Mouse (Mus musculus): ENCODE data around the gene Mlxip. TPM values are rescaled to one million over a fixed set of nuclear protein-coding genes. Genes with fewer than 3 reads are reported as not detected.

Mlxip gene
- polyA plus RNA-seq, 1 experiment from 2014 or later: 21.1 TPM

DNA sequence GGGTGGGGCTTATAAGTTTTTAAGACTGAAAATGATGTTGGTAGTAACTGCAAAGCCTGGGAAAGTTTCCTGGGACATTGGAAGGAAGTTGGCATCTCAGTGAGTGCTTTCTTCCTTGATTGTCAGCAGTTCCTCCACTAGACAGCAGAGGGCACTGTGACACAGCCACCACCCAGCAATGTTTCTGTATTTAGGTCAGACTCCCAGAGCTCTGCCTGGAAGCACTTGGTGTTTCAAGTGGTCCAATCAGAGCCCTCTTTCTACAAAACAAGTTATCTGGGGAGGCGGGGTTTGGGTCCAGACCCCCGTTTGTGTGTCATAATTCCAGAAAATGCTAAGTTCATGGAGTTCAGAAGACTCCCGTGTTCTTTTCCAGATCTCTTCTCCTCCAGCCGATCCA, 49.5 kb downstream of the Mlxip start:
- Histone ChIP-seq H3K9me3 (replicated peaks) (no peaks in the 10 kb centered on the region), H3K4me3 (no peak overlapping the region), H3K36me3 (peaks cover 75% of the 10 kb centered on the region), H3K4me1 (0 out of 2 replicates have a peak, but pooled peaks cover 3% of the 10 kb centered on the region), H3K27ac (no peak overlapping the region), H3K27me3 (ENCODE audit: low read depth, poor library complexity, severe bottlenecking) (no peaks in the 10 kb centered on the region)
- WGBS: 52% methylated on average over 4 of the region's 4 CpGs
- peak; percentile 76 for DNase-seq (ENCODE audit: low spot score)

DNA sequence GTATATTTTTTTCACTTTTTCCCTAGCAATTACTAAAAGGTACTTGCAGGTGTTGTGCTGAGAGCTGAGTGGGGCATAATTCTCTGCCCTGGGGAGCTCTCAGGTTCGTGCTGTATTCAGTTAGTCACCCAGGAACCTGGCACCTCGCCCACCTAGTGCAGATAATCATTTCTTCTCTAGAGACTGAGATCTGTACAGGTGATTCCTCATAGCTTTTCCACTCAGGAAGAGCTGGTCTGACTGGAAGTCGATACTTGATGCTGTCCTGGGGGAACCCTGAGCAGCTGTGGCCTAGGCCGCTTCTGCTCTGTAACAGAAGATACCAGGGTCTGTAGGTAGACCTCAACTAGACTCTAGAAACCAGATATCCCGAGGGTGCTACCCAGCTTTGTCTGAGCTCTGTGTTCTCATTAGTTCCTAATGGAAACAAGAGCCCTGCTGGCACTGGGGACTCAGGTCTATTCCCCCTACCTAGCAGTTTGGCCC, 50.3 kb downstream of the Mlxip start:
- Histone ChIP-seq H3K36me3 (peaks cover 83% of the 10 kb centered on the region), H3K9me3 (replicated peaks) (no peaks in the 10 kb centered on the region), H3K27me3 (ENCODE audit: low read depth, poor library complexity, severe bottlenecking) (no peaks in the 10 kb centered on the region), H3K4me3 (no peak overlapping the region), H3K4me1 (0 out of 2 replicates have a peak, but pooled peaks cover 4% of the 10 kb centered on the region), H3K27ac (no peak overlapping the region)
- DNase-seq (ENCODE audit: low spot score): no peak
- 91% methylated on average over 5 of the region's 5 CpGs for WGBS

DNA sequence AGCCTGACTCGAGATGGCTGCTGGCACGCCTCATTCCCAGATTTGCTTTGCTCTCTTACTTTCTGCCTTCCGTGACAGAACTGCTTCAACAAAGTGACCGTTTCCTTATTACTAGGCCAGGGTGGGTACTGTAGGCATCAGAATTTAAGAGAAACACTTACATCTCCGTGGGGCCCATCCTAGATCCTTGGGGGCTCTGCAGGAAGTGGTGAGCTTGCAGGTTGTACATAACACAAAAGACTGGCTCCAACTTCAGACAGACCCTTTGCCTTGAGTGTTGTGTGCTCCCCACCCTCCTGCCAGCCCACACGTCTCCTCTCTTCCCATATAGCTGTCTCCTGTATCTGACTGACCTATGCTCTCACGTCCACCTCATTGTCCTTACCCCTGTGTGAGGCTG, 57.3 kb downstream of the Mlxip start:
- Histone ChIP-seq H3K36me3 (peaks cover 93% of the 10 kb centered on the region), H3K27me3 (ENCODE audit: low read depth, poor library complexity, severe bottlenecking) (no peaks in the 10 kb centered on the region), H3K4me1 (0 out of 2 replicates have a peak, but pooled peaks cover 4% of the 10 kb centered on the region), H3K9me3 (replicated peaks) (no peaks in the 10 kb centered on the region), H3K4me3 (no peak overlapping the region), H3K27ac (no peak overlapping the region)
- no peak for DNase-seq (ENCODE audit: low spot score)
- WGBS: 94% methylated on average over 7 of the region's 7 CpGs

DNA sequence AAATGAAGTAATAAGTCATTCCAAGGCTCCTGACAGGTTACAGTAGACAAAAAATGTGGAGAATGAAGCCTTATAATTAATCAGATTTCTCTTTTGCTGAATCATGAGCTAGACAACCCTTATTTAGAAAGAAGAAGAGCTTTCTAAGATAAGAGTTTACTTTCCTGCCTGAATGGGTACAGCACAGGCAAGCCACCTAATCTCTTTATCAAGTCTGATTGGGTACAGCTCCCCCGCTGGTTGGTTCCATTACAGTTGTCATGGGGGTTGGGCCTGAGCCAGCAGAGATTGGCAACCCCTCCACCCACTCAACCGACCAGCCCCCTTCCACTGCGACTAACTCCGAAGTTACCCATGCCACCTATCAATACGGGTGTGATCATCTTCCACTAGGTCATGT, 66.8 kb downstream of the Mlxip start:
- Histone ChIP-seq H3K27me3 (ENCODE audit: low read depth, poor library complexity, severe bottlenecking) (no peaks in the 10 kb centered on the region), H3K4me3 (no peak overlapping the region), H3K4me1 (no peaks in the 10 kb centered on the region), H3K36me3 (peaks cover under 1% of the 10 kb centered on the region; the same call in 1 of the 2 replicates), H3K9me3 (replicated peaks) (no peaks in the 10 kb centered on the region), H3K27ac (no peak overlapping the region)
- no peak for DNase-seq (ENCODE audit: low spot score)
- 64% methylated on average over 5 of the region's 5 CpGs for WGBS

DNA sequence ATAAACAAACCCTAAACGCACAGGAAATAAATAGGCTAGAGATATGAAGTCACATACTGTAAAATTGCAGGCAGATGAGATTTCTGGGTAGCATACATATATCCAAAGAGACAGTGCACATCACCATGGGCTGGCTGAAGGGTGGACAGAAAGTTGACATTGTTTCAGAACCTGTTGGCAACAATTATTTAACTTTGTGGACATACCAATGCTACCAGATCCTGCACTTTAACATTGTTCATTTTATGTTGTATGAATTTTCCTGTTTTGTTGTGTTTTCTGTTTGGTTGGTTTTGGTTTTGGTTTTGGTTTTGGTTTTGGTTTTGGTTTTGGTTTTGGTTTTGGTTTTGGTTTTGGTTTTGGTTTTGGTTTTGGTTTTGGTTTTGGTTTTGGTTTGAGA, 70.0 kb downstream of the Mlxip start:
- no peak overlapping the region for H3K27ac ChIP-seq
- WGBS: 88% methylated on average over 1 of the region's 1 CpGs
- H3K4me3 ChIP-seq: no peak overlapping the region
- DNase-seq (ENCODE audit: low spot score): no peak
- no peaks in the 10 kb centered on the region for H3K36me3 ChIP-seq
- H3K4me1 ChIP-seq: no peaks in the 10 kb centered on the region
- H3K9me3 ChIP-seq (replicated peaks): no peaks in the 10 kb centered on the region
- H3K27me3 ChIP-seq (ENCODE audit: low read depth, poor library complexity, severe bottlenecking): no peaks in the 10 kb centered on the region

DNA sequence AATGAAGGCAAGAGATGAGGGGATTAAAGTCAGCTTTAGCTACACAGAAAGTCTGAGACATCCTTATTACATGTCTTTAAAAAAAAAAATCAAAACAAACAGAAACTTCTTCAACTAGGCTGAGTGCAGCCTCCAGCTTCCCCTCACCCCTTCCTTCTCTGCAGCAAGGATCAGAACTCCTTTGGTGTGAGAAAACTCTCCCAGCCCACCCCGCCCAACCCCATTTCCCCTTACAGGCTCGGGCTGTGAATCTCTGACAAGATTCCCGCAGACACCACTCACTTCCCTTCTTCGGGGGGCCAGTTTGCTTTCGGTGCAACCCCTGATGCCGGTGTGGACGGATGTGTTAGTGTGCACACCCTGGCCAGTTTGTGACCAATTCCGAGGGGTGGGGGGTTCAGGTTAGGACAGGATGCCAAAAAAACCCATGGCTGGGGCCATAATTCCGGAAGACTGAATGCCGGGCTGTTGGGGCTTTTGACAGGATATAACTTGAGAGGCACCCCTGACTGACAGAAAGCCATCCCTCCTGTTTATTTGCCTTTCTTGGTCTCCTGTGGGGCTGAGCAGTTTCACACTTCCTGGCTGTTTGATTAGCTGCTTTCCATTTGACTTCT, 76.3 kb downstream of the Mlxip start:
- 32% methylated on average over 10 of the region's 10 CpGs for WGBS
- no peaks in the 10 kb centered on the region for H3K9me3 ChIP-seq (replicated peaks)
- no peaks in the 10 kb centered on the region for H3K36me3 ChIP-seq
- H3K27me3 ChIP-seq (ENCODE audit: low read depth, poor library complexity, severe bottlenecking): no peaks in the 10 kb centered on the region
- DNase-seq (ENCODE audit: low spot score): peak; percentile 35
- peaks cover 10% of the 10 kb centered on the region for H3K4me1 ChIP-seq
- H3K4me3 ChIP-seq: peak overlapping the region; percentile 26; the same call in 1 of the 2 replicates
- no peak overlapping the region for H3K27ac ChIP-seq

DNA sequence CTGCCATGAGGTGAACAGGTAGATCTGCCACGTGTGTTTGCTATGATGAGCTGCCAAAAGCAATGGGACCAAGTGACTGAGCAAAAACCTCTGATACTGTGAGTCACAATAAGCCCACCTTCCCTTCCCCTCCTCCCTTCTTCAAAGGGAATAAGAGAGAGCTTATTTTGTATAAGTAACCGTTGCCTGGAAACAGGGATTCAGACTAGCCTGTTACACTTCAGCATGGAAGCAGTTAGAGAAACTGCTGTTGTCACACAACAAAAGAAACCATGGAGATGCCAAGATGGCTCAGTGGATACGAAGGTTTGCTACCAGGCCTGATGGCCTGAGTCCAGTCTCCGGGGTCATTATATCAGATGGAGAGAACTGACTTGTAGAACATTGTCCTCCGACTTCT, 79.2 kb downstream of the Mlxip start:
- Histone ChIP-seq H3K27ac (no peak overlapping the region), H3K27me3 (ENCODE audit: low read depth, poor library complexity, severe bottlenecking) (no peaks in the 10 kb centered on the region), H3K9me3 (replicated peaks) (no peaks in the 10 kb centered on the region), H3K36me3 (no peaks in the 10 kb centered on the region), H3K4me3 (no peak overlapping the region), H3K4me1 (peaks cover 10% of the 10 kb centered on the region)
- 87% methylated on average over 5 of the region's 5 CpGs for WGBS
- DNase-seq (ENCODE audit: low spot score): no peak

DNA sequence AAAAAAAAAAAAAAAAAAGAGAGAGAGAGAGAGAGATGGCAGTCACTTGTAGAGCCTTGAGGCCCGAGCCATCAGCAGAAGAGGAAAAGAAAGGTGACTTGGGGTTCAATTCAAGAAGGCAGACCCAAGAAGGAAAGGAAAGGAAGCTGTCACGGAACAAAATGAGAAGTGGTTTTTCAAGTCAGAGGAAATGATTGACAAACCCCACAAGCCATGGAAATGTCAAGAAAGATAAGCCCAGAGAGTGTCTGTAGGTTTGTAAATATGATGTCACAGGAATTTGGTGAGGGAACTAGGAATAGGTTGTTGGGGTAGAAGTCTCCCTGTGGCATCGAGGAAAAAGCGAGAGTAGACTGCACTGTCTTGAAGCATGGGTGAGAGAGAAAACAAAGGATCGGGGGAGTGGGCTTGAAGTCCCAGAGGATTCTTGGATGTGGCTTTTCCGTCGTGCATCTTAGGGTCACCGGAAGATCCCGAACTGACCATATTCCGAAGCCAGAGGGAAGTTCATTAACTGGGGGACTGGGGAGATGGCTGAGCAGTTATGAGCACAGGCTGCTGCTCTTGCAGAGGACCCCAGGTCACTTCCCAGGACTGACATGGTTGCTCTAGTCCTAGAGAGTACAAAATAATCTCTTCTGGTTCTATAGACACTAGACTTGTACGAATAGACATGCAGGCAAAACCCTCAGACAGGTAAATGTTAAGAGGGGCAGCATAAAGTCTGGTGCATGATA, 93.2 kb downstream of the Mlxip start:
- Histone ChIP-seq H3K27ac (no peak overlapping the region), H3K4me1 (peaks cover 14% of the 10 kb centered on the region), H3K27me3 (ENCODE audit: low read depth, poor library complexity, severe bottlenecking) (no peaks in the 10 kb centered on the region), H3K4me3 (no peak overlapping the region), H3K36me3 (no peaks in the 10 kb centered on the region), H3K9me3 (replicated peaks) (no peaks in the 10 kb centered on the region)
- 85% methylated on average over 11 of the region's 11 CpGs for WGBS
- DNase-seq (ENCODE audit: low spot score): no peak

DNA sequence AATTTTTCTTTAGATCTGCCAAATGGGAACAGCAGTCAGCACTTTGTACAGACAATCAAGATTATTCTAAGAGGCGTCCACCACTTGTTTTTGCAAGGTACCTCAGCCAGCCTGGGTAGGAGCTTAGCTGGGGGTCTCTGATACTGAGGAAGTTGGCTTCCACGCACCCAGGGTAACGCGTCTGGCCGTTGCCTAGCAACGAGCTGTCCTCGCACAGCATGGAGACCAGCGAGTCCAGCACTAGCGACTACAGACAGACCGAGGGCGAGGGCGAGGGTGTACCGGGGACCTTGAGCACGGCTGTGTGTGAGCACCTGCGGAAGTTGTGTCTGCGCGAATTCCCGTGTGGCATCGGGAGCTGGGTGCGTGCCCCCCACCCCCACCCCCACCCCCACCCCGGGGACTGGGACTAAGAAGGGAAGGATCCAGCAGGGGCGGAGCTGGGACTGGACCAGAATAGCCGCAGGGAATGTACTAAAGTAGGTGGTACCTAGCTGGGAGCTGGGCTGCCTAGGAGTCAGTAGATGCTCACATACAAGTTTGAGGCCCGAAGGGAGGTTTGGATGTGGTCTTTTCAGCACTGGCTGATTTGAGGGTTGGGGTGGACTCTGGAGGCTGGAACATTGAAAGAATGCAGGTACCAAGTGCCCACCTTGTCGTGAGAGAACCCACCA, 94.7 kb downstream of the Mlxip start, which contains the start of the genes Lrrc43 and Il31:
TSS of gene Lrrc43 (plus strand) at position 194 of the 674 bp plus-strand sequence.
TSS of gene Il31 (minus strand) at position 378 of the 674 bp plus-strand sequence.
- no peak within 1 kb of the TSS for H3K27ac ChIP-seq
- no peaks in the 10 kb centered on the region for H3K27me3 ChIP-seq (ENCODE audit: low read depth, poor library complexity, severe bottlenecking)
- 11% methylated on average over 25 of the region's 25 CpGs for WGBS
- no peaks in the 10 kb centered on the region for H3K9me3 ChIP-seq (replicated peaks)
- H3K4me3 ChIP-seq: peak within 1 kb of the TSS; percentile 40
- no peaks in the 10 kb centered on the region for H3K36me3 ChIP-seq
- peak; percentile 57 for DNase-seq (ENCODE audit: low spot score)
- H3K4me1 ChIP-seq: peaks cover 14% of the 10 kb centered on the region

DNA sequence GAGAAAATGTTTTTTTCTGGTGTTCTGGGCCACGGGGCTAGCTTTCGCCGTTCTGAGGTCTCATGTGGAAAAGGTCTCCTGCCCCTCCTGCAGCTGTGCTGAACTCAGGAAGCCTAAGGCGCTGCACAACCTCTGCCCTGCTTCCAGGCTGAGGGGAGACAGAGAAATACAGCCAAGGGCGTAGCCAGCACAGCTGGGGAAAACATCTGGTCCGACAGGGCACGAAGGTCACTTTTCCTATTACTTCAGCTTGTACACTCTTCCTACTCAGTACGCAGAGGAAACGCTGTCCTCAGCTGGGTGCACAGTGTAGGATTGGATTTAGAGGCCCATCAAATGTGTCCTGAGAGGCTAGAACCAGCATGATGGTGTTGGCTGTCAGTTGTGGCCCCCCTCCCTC, 95.3 kb downstream of the Mlxip start:
- WGBS: 51% methylated on average over 9 of the region's 9 CpGs
- DNase-seq (ENCODE audit: low spot score): no peak
- no peak overlapping the region for H3K4me3 ChIP-seq
- peaks cover 14% of the 10 kb centered on the region for H3K4me1 ChIP-seq
- H3K36me3 ChIP-seq: no peaks in the 10 kb centered on the region
- H3K9me3 ChIP-seq (replicated peaks): no peaks in the 10 kb centered on the region
- no peaks in the 10 kb centered on the region for H3K27me3 ChIP-seq (ENCODE audit: low read depth, poor library complexity, severe bottlenecking)
- no peak overlapping the region for H3K27ac ChIP-seq

DNA sequence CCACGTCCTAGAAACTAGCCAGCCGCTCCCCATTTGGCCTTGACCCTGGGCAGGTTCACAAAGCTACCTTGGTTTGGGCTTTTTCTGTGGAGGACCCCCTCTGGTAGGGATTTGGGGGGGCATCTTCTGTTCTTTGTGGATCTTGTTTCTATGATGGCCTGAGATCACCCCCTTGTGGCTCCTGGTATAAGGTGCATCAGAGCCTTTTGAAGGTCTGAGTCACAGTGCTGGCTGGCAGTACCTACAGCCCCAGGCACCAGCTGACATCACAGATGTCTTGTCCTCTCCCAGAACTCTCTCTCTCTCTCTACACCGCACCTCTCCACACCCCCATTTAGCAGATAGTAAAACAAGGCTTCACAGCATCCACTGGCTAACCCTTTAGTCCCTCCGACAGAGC, 105.1 kb downstream of the Mlxip start:
- Histone ChIP-seq H3K4me1 (peaks cover 28% of the 10 kb centered on the region), H3K27ac (no peak overlapping the region), H3K9me3 (replicated peaks) (no peaks in the 10 kb centered on the region), H3K27me3 (ENCODE audit: low read depth, poor library complexity, severe bottlenecking) (peaks cover 28% of the 10 kb centered on the region), H3K4me3 (no peak overlapping the region), H3K36me3 (no peaks in the 10 kb centered on the region)
- WGBS: 42% methylated on average over 4 of the region's 4 CpGs
- DNase-seq (ENCODE audit: low spot score): no peak

DNA sequence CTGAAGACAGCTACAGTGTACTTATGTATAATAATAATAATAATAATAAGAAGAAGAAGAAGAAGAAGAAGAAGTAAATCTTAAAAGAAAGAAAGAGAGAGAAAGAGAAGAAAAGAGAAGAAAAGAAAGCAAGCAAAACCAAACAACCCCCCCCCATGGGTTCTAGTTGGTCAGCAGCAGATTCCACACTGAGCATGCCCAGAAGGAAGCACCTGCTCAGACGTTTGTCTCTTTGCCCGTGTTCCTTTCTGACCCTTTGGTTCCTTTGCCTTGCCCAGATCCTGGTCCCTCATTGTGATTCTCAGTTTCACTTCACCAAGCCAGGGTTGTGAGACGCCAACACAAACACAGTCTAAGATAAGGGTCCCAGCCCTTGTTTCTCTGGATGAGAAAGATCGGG, 107.4 kb downstream of the Mlxip start:
- WGBS: 86% methylated on average over 4 of the region's 4 CpGs
- Histone ChIP-seq H3K27me3 (ENCODE audit: low read depth, poor library complexity, severe bottlenecking) (peaks cover 36% of the 10 kb centered on the region), H3K4me3 (no peak overlapping the region), H3K4me1 (peaks cover 22% of the 10 kb centered on the region), H3K27ac (no peak overlapping the region), H3K9me3 (replicated peaks) (no peaks in the 10 kb centered on the region), H3K36me3 (no peaks in the 10 kb centered on the region)
- no peak for DNase-seq (ENCODE audit: low spot score)
